Mouse (Mus musculus): Measurements from ENCODE around the gene Rfxank. TPM values are rescaled to one million over a fixed set of nuclear protein-coding genes. Genes with fewer than 3 reads are reported as not detected.

Gene Rfxank
- polyA plus RNA-seq, 1 experiment = 22.5 TPM

GRCm38 (mm10) chr8:70099276-70099675 is 39.7 kb downstream of the Rfxank start:
- no peaks in the 10 kb centered on the region for H3K4me1 ChIP-seq (ENCODE audit: control insufficient read depth, insufficient read depth, insufficient read length)
- 68% methylated on average over 8 of the region's 8 CpGs for WGBS
- no peak overlapping the region for H3K4me3 ChIP-seq (ENCODE audit: extremely low read depth, insufficient read depth, insufficient read length)
- no peaks in the 10 kb centered on the region for H3K27me3 ChIP-seq (ENCODE audit: control insufficient read depth, insufficient read depth, low read length)
- H3K36me3 ChIP-seq (ENCODE audit: control insufficient read depth, insufficient read depth, low read length) = no peaks in the 10 kb centered on the region
- H3K27ac ChIP-seq (ENCODE audit: insufficient read depth, low read length) = no peak overlapping the region
- no peak for TF ChIP-seq CTCF (IDR thresholded peaks at IDR 0.05; ENCODE audit: extremely low read depth, insufficient read depth, insufficient read length, insufficient replicate concordance)
- no peak for TF ChIP-seq POLR2A (IDR thresholded peaks at IDR 0.05; ENCODE audit: low read depth, low read length)
- no peak for DNase-seq (ENCODE audit: low read depth in 1 of 2, low spot score in 2 of 2)

GRCm38 (mm10) chr8:70092786-70093185 is 46.2 kb downstream of the Rfxank start:
- DNase-seq (ENCODE audit: low read depth in 1 of 2, low spot score in 2 of 2) = no peak
- Histone ChIP-seq H3K4me3 (ENCODE audit: extremely low read depth, insufficient read depth, insufficient read length) (no peak overlapping the region), H3K27ac (ENCODE audit: insufficient read depth, low read length) (no peak overlapping the region), H3K4me1 (ENCODE audit: control insufficient read depth, insufficient read depth, insufficient read length) (peaks cover 3% of the 10 kb centered on the region; the same call in 1 of the 2 replicates), H3K36me3 (ENCODE audit: control insufficient read depth, insufficient read depth, low read length) (no peaks in the 10 kb centered on the region), H3K27me3 (ENCODE audit: control insufficient read depth, insufficient read depth, low read length) (peaks cover 1% of the 10 kb centered on the region; the same call in 1 of the 2 replicates)
- WGBS = 82% methylated on average over 8 of the region's 8 CpGs
- no peak for TF ChIP-seq CTCF (IDR thresholded peaks at IDR 0.05; ENCODE audit: extremely low read depth, insufficient read depth, insufficient read length, insufficient replicate concordance)
- TF ChIP-seq POLR2A (IDR thresholded peaks at IDR 0.05; ENCODE audit: low read depth, low read length) = no peak

GRCm38 (mm10) chr8:70089296-70089960 is 49.5 kb downstream of the Rfxank start:
- no peak overlapping the region for H3K27ac ChIP-seq (ENCODE audit: insufficient read depth, low read length)
- peaks cover 8% of the 10 kb centered on the region for H3K27me3 ChIP-seq (ENCODE audit: control insufficient read depth, insufficient read depth, low read length)
- peaks cover 3% of the 10 kb centered on the region; the same call in 1 of the 2 replicates for H3K4me1 ChIP-seq (ENCODE audit: control insufficient read depth, insufficient read depth, insufficient read length)
- TF ChIP-seq POLR2A (IDR thresholded peaks at IDR 0.05; ENCODE audit: low read depth, low read length) = no peak
- no peak for TF ChIP-seq CTCF (IDR thresholded peaks at IDR 0.05; ENCODE audit: extremely low read depth, insufficient read depth, insufficient read length, insufficient replicate concordance)
- no peak overlapping the region for H3K4me3 ChIP-seq (ENCODE audit: extremely low read depth, insufficient read depth, insufficient read length)
- DNase-seq (ENCODE audit: low read depth in 1 of 2, low spot score in 2 of 2) = no peak
- WGBS = 71% methylated on average over 9 of the region's 9 CpGs
- no peaks in the 10 kb centered on the region for H3K36me3 ChIP-seq (ENCODE audit: control insufficient read depth, insufficient read depth, low read length)

GRCm38 (mm10) chr8:70087836-70088650 is 50.9 kb downstream of the Rfxank start:
- H3K4me3 ChIP-seq (ENCODE audit: extremely low read depth, insufficient read depth, insufficient read length) = no peak overlapping the region
- no peak overlapping the region for H3K27ac ChIP-seq (ENCODE audit: insufficient read depth, low read length)
- peaks cover 5% of the 10 kb centered on the region; the same call in 1 of the 2 replicates for H3K4me1 ChIP-seq (ENCODE audit: control insufficient read depth, insufficient read depth, insufficient read length)
- H3K27me3 ChIP-seq (ENCODE audit: control insufficient read depth, insufficient read depth, low read length) = peaks cover 12% of the 10 kb centered on the region
- TF ChIP-seq POLR2A (IDR thresholded peaks at IDR 0.05; ENCODE audit: low read depth, low read length) = no peak
- TF ChIP-seq CTCF (IDR thresholded peaks at IDR 0.05; ENCODE audit: extremely low read depth, insufficient read depth, insufficient read length, insufficient replicate concordance) = peak; percentile 51; the same call in 1 of the 2 replicates
- WGBS = 10% methylated on average over 56 of the region's 56 CpGs
- peak in 1 of 2 experiments; percentile 17 for DNase-seq (ENCODE audit: low read depth in 1 of 2, low spot score in 2 of 2)
- no peaks in the 10 kb centered on the region for H3K36me3 ChIP-seq (ENCODE audit: control insufficient read depth, insufficient read depth, low read length)

- no peak for DNase-seq (ENCODE audit: low read depth in 1 of 2, low spot score in 2 of 2)
- Histone ChIP-seq H3K36me3 (ENCODE audit: control insufficient read depth, insufficient read depth, low read length) (no peaks in the 10 kb centered on the region), H3K4me3 (ENCODE audit: extremely low read depth, insufficient read depth, insufficient read length) (no peak overlapping the region), H3K4me1 (ENCODE audit: control insufficient read depth, insufficient read depth, insufficient read length) (peaks cover 5% of the 10 kb centered on the region; the same call in 1 of the 2 replicates), H3K27me3 (ENCODE audit: control insufficient read depth, insufficient read depth, low read length) (peaks cover 12% of the 10 kb centered on the region), H3K27ac (ENCODE audit: insufficient read depth, low read length) (no peak overlapping the region)
- WGBS = 7% methylated on average over 7 of the region's 7 CpGs
- TF ChIP-seq POLR2A (IDR thresholded peaks at IDR 0.05; ENCODE audit: low read depth, low read length) (no peak), CTCF (IDR thresholded peaks at IDR 0.05; ENCODE audit: extremely low read depth, insufficient read depth, insufficient read length, insufficient replicate concordance) (no peak)
Observed at GRCm38 (mm10) chr8:70087237-70087636, 51.7 kb downstream of the Rfxank start.

- no peak for DNase-seq (ENCODE audit: low read depth in 1 of 2, low spot score in 2 of 2)
- TF ChIP-seq CTCF (IDR thresholded peaks at IDR 0.05; ENCODE audit: extremely low read depth, insufficient read depth, insufficient read length, insufficient replicate concordance) (no peak), POLR2A (IDR thresholded peaks at IDR 0.05; ENCODE audit: low read depth, low read length) (no peak)
- 41% methylated on average over 1 of the region's 1 CpGs for WGBS
- H3K27ac ChIP-seq (ENCODE audit: insufficient read depth, low read length) = no peak overlapping the region
- peaks cover 12% of the 10 kb centered on the region for H3K27me3 ChIP-seq (ENCODE audit: control insufficient read depth, insufficient read depth, low read length)
- peaks cover 5% of the 10 kb centered on the region; the same call in 1 of the 2 replicates for H3K4me1 ChIP-seq (ENCODE audit: control insufficient read depth, insufficient read depth, insufficient read length)
- H3K4me3 ChIP-seq (ENCODE audit: extremely low read depth, insufficient read depth, insufficient read length) = no peak overlapping the region
- no peaks in the 10 kb centered on the region for H3K36me3 ChIP-seq (ENCODE audit: control insufficient read depth, insufficient read depth, low read length)
Observed at GRCm38 (mm10) chr8:70086151-70086550, 52.8 kb downstream of the Rfxank start.

All from spleen, adult 2 months (tissue).